Mouse (Mus musculus) spleen, adult 2 months (tissue): ENCODE measurements at regions not wholly inside any gene's neighbourhood (a gene's known extent, or its start where the extent isn't known, plus 50 kb on each side); places are given as distances from the start of the nearest gene placed in this dataset.

Source experiments
- CTCF ChIP-seq: fragments of 200-500 bp; IDR thresholded peaks from 2 replicates; pipeline ENCODE4 v1.5.1; 2011; ENCODE audit warnings: mild to moderate bottlenecking, inconsistent platforms; ENCODE audit not compliant: insufficient read depth, insufficient read length, insufficient replicate concordance; ENCODE audit errors: extremely low read depth
- POLR2A ChIP-seq: fragments of 200-500 bp; IDR thresholded peaks from 2 replicates; pipeline ENCODE4 v1.6.1; 2011; ENCODE audit warnings: low read depth, low read length, inconsistent platforms

DNA sequence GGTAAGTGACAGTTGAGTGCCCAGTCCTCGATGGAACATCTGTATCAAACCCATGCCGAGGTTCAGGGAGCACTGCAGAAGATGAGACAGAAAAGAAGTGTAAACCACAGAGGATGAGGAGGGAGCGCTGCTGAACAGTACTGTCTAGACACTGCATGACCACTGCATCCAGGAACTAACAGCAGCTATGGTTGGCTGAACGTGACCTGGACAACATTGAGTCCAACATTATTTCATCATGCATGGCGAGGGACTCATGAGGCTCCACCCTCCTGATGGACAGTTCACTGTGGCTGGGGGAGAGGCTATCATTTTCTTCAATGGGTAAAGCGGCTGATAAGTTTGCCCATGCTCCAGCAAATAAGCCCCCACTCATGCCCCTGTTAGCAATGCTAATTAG is 182.5 kb downstream of the Srek1 start:
- TF ChIP-seq CTCF = no peak
- no peak for TF ChIP-seq POLR2A
